12 mouse cellular contexts compared by ENCODE assay signal in the genomic region with DNA sequence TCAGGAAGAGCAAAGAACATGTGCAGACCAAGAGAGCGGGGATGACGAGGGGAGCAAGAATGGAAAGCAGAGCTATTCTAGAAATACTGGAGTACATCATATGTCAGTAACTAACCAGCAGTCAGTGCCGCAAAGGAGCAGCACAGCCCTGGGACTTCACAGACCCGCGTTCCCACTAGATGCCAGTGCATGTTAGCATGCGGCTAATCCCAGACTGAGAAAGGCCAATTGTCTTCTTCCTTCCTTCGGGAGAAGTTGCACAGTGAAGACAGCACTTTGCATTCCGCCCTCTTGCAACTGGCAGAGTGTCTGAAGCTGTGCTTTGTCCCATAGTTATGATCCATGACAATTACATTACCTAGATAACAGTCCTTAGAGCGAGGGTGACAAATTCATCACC.
"Had no signal": no experiment of that assay in that cellular context is flagged by ENCODE, and none has a peak within 500 bp of the region (broad histone marks: within the 10 kb centered on the region; RNA-seq: fewer than 3 reads in every experiment).

No protein-coding gene starts in this region.

- ATAC-seq: intestine, postnatal 0 days; liver, embryonic 12.5 days had no signal

- H3K27ac ChIP-seq: limb, embryonic 15.5 days; liver, embryonic 12.5 days; neural tube, embryonic 12.5 days had no signal

- H3K27me3 ChIP-seq: limb, embryonic 15.5 days; liver, embryonic 12.5 days; neural tube, embryonic 12.5 days had no signal

- H3K4me3 ChIP-seq: limb, embryonic 15.5 days; liver, embryonic 12.5 days; neural tube, embryonic 12.5 days had no signal

- H3K36me3 ChIP-seq: limb, embryonic 15.5 days; liver, embryonic 12.5 days; neural tube, embryonic 12.5 days had no signal

- H3K4me2 ChIP-seq: limb, embryonic 15.5 days; liver, embryonic 12.5 days; lung, embryonic 14.5 days; neural tube, embryonic 12.5 days had no signal

- H3K9me3 ChIP-seq: limb, embryonic 15.5 days; liver, embryonic 12.5 days; neural tube, embryonic 12.5 days had no signal

- DNase-seq: kidney, adult 8-10 months; kidney, postnatal 25 days; lung, embryonic 14.5 days; lung, postnatal 10 days; lung, postnatal 4 days; right cerebral cortex, adult 18-20 months; thymus, adult 18-20 months; thymus, postnatal 14 days had no signal

- H3K9ac ChIP-seq: limb, embryonic 15.5 days; liver, embryonic 12.5 days; lung, embryonic 14.5 days; neural tube, embryonic 12.5 days had no signal

- H3K4me1 ChIP-seq: limb, embryonic 15.5 days; liver, embryonic 12.5 days; neural tube, embryonic 12.5 days had no signal
